Mouse (Mus musculus) limb, embryonic 11.5 days (tissue): ENCODE measurements around the gene Acan. TPM values are rescaled to one million over a fixed set of nuclear protein-coding genes. Genes with fewer than 3 reads are reported as not detected.

ENCODE experiments used
- ATAC-seq: fragments of 200-750 bp; cut with Nextera tagmentation; 2 replicates; pipeline ENCODE4 v1.8.0; 2017; ENCODE audit warnings: low read depth; ENCODE audit not compliant: insufficient number of reproducible peaks, low FRiP score, low TSS enrichment
- DNase-seq: peaks from one replicate; pipeline ENCODE4 v3.0.0-alpha.2; 2015; ENCODE audit warnings: low spot score
- H3K27ac ChIP-seq: fragments of 300-500 bp; sonication (generic); replicated peaks from 2 replicates; pipeline ENCODE4 v1.5.1; 2014; ENCODE audit warnings: low read depth, mild to moderate bottlenecking, low read length
- H3K27me3 ChIP-seq: fragments of 300-500 bp; sonication (generic); 2 replicates; pipeline ENCODE4 v1.6.1; 2014; ENCODE audit warnings: mild to moderate bottlenecking, low read length, mixed read lengths; ENCODE audit not compliant: control insufficient read depth, insufficient read depth
- H3K36me3 ChIP-seq: fragments of 300-500 bp; sonication (generic); 2 replicates; pipeline ENCODE4 v1.6.1; 2014; ENCODE audit warnings: mild to moderate bottlenecking, low read length, moderate library complexity, mixed read lengths; ENCODE audit not compliant: control insufficient read depth, insufficient read depth
- H3K4me1 ChIP-seq: fragments of 300-500 bp; sonication (generic); 2 replicates; pipeline ENCODE4 v1.6.1; 2014; ENCODE audit warnings: low read length, mixed read lengths; ENCODE audit not compliant: control insufficient read depth, insufficient read depth
- H3K4me2 ChIP-seq: fragments of 300-500 bp; sonication (generic); 2 replicates; pipeline ENCODE4 v1.6.1; 2014; ENCODE audit warnings: low read depth, mild to moderate bottlenecking, moderate library complexity; ENCODE audit not compliant: severe bottlenecking
- H3K4me3 ChIP-seq: fragments of 300-500 bp; sonication (generic); 2 replicates; pipeline ENCODE4 v1.5.1; 2014; ENCODE audit warnings: low read depth, low read length
- H3K9ac ChIP-seq: fragments of 300-500 bp; sonication (generic); 2 replicates; pipeline ENCODE4 v1.6.1; 2014; ENCODE audit warnings: mild to moderate bottlenecking, low read length
- H3K9me3 ChIP-seq: fragments of 300-500 bp; sonication (generic); 2 replicates; pipeline ENCODE4 v1.6.1; 2016; ENCODE audit warnings: low read length; ENCODE audit not compliant: control insufficient read depth
- WGBS: fragments of 180-500 bp; shearing (Covaris S2); extraction: QIAGEN DNeasy Blood & Tissue Kit; methylation state at CpG from one replicate; pipeline ENCODE4 v1.1.7; 2014; 5-methylcytosine and 5-hydroxymethylcytosine counted together
- polyA plus RNA-seq: library from polyadenylated mRNA; unstranded; fragments of >200 nt; fragmentation: Nextera tagmentation; extraction: Ambion mirVana; gene quantifications from 2 replicates; pipeline ENCODE4 v1.2.1, GENCODE M21; 2014

The Acan gene
- polyA plus RNA-seq, 1 experiment from 2014 or later, result 1.2 TPM

- H3K27me3 ChIP-seq, result no peaks in the 10 kb centered on the region
- H3K9ac ChIP-seq, result peak overlapping the region; percentile 76
- 0 out of 2 replicates have a peak, but pooled peaks have one; percentile 16 for ATAC-seq
- H3K9me3 ChIP-seq, result no peaks in the 10 kb centered on the region
- under 1% methylated on average over 20 of the region's 20 CpGs for WGBS
- peak overlapping the region; percentile 79 for H3K4me2 ChIP-seq
- DNase-seq, result peak; percentile 49
- H3K4me1 ChIP-seq, result peaks cover 12% of the 10 kb centered on the region
- H3K36me3 ChIP-seq, result peaks cover 3% of the 10 kb centered on the region; the same call in 1 of the 2 replicates
- peak overlapping the region; percentile 69 for H3K4me3 ChIP-seq
- H3K27ac ChIP-seq, result peak overlapping the region; percentile 56; the same call in 1 of the 2 replicates
These were observed 94.8 kb downstream of the Acan start for GRCm38 (mm10) chr7:79147931-79148653.

- Histone ChIP-seq H3K4me1 (peaks cover 12% of the 10 kb centered on the region), H3K4me3 (peak within 1 kb of the TSS; percentile 69), H3K27ac (peak within 1 kb of the TSS; percentile 56; the same call in 1 of the 2 replicates), H3K4me2 (peak within 1 kb of the TSS; percentile 79), H3K9ac (peak within 1 kb of the TSS; percentile 76), H3K27me3 (no peaks in the 10 kb centered on the region), H3K36me3 (peaks cover 3% of the 10 kb centered on the region; the same call in 1 of the 2 replicates), H3K9me3 (no peaks in the 10 kb centered on the region)
- DNase-seq, result peak; percentile 94
- WGBS, result under 1% methylated on average over 35 of the region's 39 CpGs
- ATAC-seq, result peak; percentile 93
These were observed 95.5 kb downstream of the Acan start, which contains the start of gene Mfge8 for GRCm38 (mm10) chr7:79148711-79149266. Gene Mfge8 (minus strand): TSS chr7:79149060.

GRCm38 (mm10) chr7:79149522-79149921, 96.2 kb downstream of the Acan start:
- ATAC-seq, result no peak
- WGBS, result 69% methylated on average over 6 of the region's 6 CpGs
- DNase-seq, result no peak
- no peaks in the 10 kb centered on the region for H3K9me3 ChIP-seq
- H3K9ac ChIP-seq, result no peak overlapping the region
- H3K27me3 ChIP-seq, result no peaks in the 10 kb centered on the region
- peaks cover 12% of the 10 kb centered on the region for H3K4me1 ChIP-seq
- no peak overlapping the region for H3K4me2 ChIP-seq
- H3K4me3 ChIP-seq, result no peak overlapping the region
- H3K27ac ChIP-seq, result no peak overlapping the region
- H3K36me3 ChIP-seq, result no peaks in the 10 kb centered on the region; the same call in 1 of the 2 replicates

GRCm38 (mm10) chr7:79159406-79159805, 106.1 kb downstream of the Acan start:
- Histone ChIP-seq H3K27me3 (no peaks in the 10 kb centered on the region), H3K36me3 (no peaks in the 10 kb centered on the region), H3K27ac (no peak overlapping the region), H3K4me3 (no peak overlapping the region), H3K4me2 (no peak overlapping the region), H3K4me1 (no peaks in the 10 kb centered on the region), H3K9me3 (no peaks in the 10 kb centered on the region), H3K9ac (no peak overlapping the region)
- no peak for DNase-seq
- ATAC-seq, result no peak
- 86% methylated on average over 1 of the region's 1 CpGs for WGBS

Other genes starting within 250 kb of the Acan start
- gene Det1, start 206.2 kb upstream of the Acan start, polyA plus RNA-seq, result 23.5 TPM in 2 replicates
- gene Aen, start 157.6 kb upstream of the Acan start, polyA plus RNA-seq, result 36.9 and 41.0 TPM in 2 replicates
- 0.19 and 0.48 TPM in 2 replicates for gene Isg20, start 140.1 kb upstream of the Acan start, polyA plus RNA-seq
- gene Hapln3, start 77.5 kb downstream of the Acan start, polyA plus RNA-seq, result 1.1 TPM in 2 replicates
- 154 and 157 TPM in 2 replicates for gene Mfge8, start 95.6 kb downstream of the Acan start, polyA plus RNA-seq
- gene Abhd2, start 219.7 kb downstream of the Acan start, polyA plus RNA-seq, result 8.8 and 9.8 TPM in 2 replicates